Mouse (Mus musculus) G1E (cell line): Measurements from ENCODE around the gene Plpp7. TPM values are rescaled to one million over a fixed set of nuclear protein-coding genes. Genes with fewer than 3 reads are reported as not detected.

Experiments used
- ATAC-seq: 2 replicates; pipeline ENCODE4 v1.8.0; 2016; ENCODE audit warnings: mild to moderate bottlenecking; ENCODE audit not compliant: insufficient number of reproducible peaks, poor library complexity, low FRiP score, severe bottlenecking; ENCODE audit errors: extremely low read depth
- DNase-seq: peaks from one replicate; pipeline ENCODE4 v3.0.0; 2012; ENCODE audit warnings: low spot score
- H3K27me3 ChIP-seq: 2 replicates; pipeline ENCODE4 v1.6.1; 2012; ENCODE audit warnings: mild to moderate bottlenecking, low read length, inconsistent platforms; ENCODE audit not compliant: insufficient read depth
- H3K36me3 ChIP-seq: replicated peaks from 2 replicates; pipeline ENCODE3; 2012; ENCODE audit warnings: mild to moderate bottlenecking, inconsistent platforms
- H3K4me1 ChIP-seq: 2 replicates; pipeline ENCODE4 v1.6.1; 2012; ENCODE audit warnings: low read depth, low read length, inconsistent platforms, mixed read lengths; ENCODE audit not compliant: insufficient read depth
- H3K4me3 ChIP-seq: 2 replicates; pipeline ENCODE4 v1.5.1; 2012; ENCODE audit warnings: low read depth, mild to moderate bottlenecking, inconsistent platforms, low read length, moderate library complexity, mixed read lengths
- H3K9me3 ChIP-seq: replicated peaks from 2 replicates; pipeline ENCODE4 v1.6.1; 2012; ENCODE audit warnings: inconsistent platforms
- CTCF ChIP-seq: IDR thresholded peaks from 2 replicates; pipeline ENCODE4 v1.5.1; 2012; ENCODE audit warnings: low read depth, low read length, inconsistent platforms, mixed read lengths
- GATA1 ChIP-seq: IDR thresholded peaks from 2 replicates; pipeline ENCODE4 v1.6.1; 2012; ENCODE audit warnings: borderline replicate concordance, low read length, inconsistent platforms, mixed read lengths
- GATA2 ChIP-seq: IDR thresholded peaks from 2 replicates; pipeline ENCODE4 v1.6.1; 2012; ENCODE audit warnings: low read depth, low read length, inconsistent platforms, borderline replicate concordance
- POLR2AphosphoS5 ChIP-seq: IDR thresholded peaks from 2 replicates; pipeline ENCODE4 v1.6.1; 2012; ENCODE audit warnings: low read depth, low read length, inconsistent platforms; ENCODE audit not compliant: insufficient replicate concordance
- TAL1 ChIP-seq: conservative IDR thresholded peaks from 2 replicates; pipeline ENCODE4 v1.6.1; 2012; ENCODE audit warnings: low read depth, low read length, inconsistent platforms, mixed read lengths
- polyA plus RNA-seq: library from polyadenylated mRNA; stranded (reverse); fragments of >175 nt; gene quantifications from 2 replicates; pipeline ENCODE4 v1.2.3, GENCODE M21; 2012
- total RNA-seq, 2 experiments: library from RNA; stranded (forward) in 1 of 2; stranded (reverse) in 1 of 2; fragments of 200-1000 nt in 1 of 2; fragments of >200 nt in 1 of 2; fragmentation: Nextera tagmentation in 1 of 2; gene quantifications; 2 replicates each; pipeline ENCODE4 v1.2.3; 2014 to 2017

Plpp7 gene
- total and polyA plus RNA-seq, 3 experiments: 0.44 TPM; not detected in 1

DNA sequence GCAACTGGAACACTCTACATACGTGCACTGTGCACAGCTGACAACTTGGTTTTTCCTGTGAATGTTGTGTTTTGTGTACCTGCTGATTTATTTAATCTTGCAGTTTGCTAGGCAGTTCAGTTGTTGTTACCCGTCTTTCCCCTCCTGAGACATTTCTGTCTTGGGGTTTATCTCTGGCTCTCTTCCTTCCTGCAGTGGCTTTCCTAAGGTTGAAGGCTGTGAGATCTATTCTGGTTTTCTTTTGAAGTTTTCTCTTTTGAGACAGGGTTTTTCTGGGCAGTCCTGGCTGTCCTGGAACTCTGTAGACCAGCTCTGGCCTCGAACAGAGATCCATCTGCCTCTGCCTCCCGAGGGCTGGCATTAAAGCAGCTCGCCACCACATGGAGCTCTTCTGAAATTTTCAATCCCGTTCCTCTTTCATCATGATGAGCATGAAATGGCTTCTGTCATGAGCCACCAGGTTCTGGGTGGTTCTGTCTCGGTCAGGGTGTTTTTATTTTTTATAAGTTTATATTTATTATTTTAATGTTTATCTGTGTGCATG lies 59.7 kb downstream of the Plpp7 start:
- Histone ChIP-seq H3K4me1 (peaks cover 68% of the 10 kb centered on the region), H3K4me3 (no peak overlapping the region; the same call in 1 of the 2 replicates), H3K27me3 (no peaks in the 10 kb centered on the region), H3K9me3 (no peaks in the 10 kb centered on the region), H3K36me3 (peaks cover 60% of the 10 kb centered on the region)
- no peak for DNase-seq
- ATAC-seq: no peak
- TF ChIP-seq POLR2AphosphoS5 (no peak), TAL1 (no peak), GATA1 (no peak), CTCF (no peak), GATA2 (no peak)

DNA sequence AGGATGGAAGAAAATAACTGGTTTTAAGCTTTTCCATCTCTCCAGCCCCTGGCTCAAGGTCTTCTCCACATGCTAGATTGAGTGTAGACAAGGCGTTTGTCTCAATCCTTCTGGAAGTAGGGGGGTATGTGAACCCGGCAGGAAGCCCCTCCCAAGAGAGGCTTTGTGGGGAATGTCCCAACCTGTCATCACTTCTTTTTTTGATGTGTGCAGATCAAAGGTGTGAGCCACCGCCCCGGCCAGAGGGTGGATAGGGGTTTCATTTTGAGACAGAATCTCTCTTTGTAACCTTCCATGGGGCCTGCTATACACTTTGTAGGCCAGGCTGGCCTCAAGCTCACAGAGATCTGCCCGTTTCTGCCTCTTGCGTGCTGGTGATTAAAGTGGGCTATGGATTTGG lies 60.3 kb downstream of the Plpp7 start:
- DNase-seq (no peak), ATAC-seq (no peak)
- no peak for TF ChIP-seq GATA1
- TF ChIP-seq CTCF: no peak
- TF ChIP-seq POLR2AphosphoS5: no peak
- no peak for TF ChIP-seq TAL1
- no peak for TF ChIP-seq GATA2
- peaks cover 66% of the 10 kb centered on the region for H3K36me3 ChIP-seq
- peaks cover 67% of the 10 kb centered on the region for H3K4me1 ChIP-seq
- H3K9me3 ChIP-seq: no peaks in the 10 kb centered on the region
- H3K4me3 ChIP-seq: no peak overlapping the region
- H3K27me3 ChIP-seq: no peaks in the 10 kb centered on the region

DNA sequence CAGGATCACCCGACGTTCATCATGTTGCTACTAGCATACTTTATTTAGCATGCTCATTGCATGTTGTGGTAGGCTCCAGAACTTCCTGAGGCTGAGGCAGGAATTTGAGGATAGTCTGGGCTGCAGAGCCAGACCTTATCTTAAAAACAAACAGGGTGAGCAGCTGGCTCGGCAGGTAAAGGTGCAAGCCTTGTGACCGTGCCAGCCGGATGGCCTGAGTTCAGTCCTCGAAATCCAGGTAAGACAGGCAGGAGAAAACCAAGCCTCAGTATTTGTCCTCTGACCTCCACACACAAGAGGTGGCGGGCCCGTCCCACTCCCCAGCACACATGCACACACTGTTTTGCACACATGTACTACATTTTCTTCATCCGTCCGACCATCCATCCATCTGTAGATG lies 61.3 kb downstream of the Plpp7 start:
- H3K27me3 ChIP-seq: no peaks in the 10 kb centered on the region
- H3K36me3 ChIP-seq: peaks cover 74% of the 10 kb centered on the region
- DNase-seq (no peak), ATAC-seq (no peak)
- H3K4me1 ChIP-seq: peaks cover 72% of the 10 kb centered on the region
- no peaks in the 10 kb centered on the region for H3K9me3 ChIP-seq
- TF ChIP-seq TAL1 (no peak), GATA1 (no peak), POLR2AphosphoS5 (no peak), CTCF (no peak), GATA2 (no peak)
- H3K4me3 ChIP-seq: no peak overlapping the region

DNA sequence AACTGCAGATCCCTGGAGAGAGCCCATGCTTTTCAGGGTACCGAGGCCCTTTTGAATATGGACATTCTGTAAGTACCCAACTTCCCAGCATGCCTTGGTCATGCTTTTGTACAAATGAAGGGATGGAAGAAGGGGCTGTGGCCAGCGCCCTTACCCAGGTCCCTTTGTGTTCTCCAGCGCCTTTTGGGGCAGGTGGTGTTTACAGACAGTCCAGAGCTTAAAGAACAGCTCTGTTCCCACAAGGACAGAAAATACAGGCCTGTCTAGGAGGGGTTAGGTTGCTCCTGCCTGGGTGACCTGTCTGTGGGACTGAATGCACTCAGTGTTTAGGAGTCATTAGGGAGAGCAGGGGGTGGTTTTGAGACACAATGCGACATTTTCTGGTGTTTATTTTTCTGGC lies 62.0 kb downstream of the Plpp7 start:
- Histone ChIP-seq H3K27me3 (no peaks in the 10 kb centered on the region), H3K36me3 (peaks cover 78% of the 10 kb centered on the region), H3K9me3 (no peaks in the 10 kb centered on the region), H3K4me1 (peaks cover 73% of the 10 kb centered on the region), H3K4me3 (no peak overlapping the region)
- TF ChIP-seq CTCF (no peak), GATA2 (no peak), POLR2AphosphoS5 (no peak), TAL1 (no peak), GATA1 (no peak)
- no peak for ATAC-seq
- DNase-seq: no peak

DNA sequence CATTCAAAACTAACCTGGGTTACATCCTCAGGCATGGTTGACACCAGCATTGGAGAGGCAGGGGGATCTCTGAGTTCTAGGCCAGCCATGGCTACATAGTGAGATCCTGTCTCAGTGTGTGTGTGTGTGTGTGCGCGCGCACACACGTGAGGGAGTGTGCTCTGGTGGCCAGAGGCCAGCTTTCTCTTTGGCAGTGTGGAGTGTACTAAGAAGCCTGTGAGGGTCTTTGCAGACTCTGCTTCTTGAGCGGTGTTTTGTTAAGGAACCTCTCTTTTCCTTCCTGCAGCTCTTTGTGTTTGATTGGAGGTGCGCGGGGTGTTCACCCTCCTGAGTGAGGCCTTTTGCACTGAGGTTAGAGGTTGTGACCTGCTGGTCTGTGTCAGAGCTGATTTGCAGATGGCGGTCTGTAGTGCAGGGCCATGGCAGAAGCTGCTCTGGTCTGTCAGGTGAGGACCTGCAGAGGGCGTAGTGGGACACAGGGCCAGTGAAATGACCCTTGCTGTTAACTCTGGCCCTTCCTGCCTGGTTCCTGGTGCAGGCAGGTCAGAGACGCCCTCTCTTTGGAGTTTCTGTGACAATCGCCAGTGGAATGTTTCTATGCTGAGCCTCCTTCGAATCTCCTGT lies 63.4 kb downstream of the Plpp7 start:
- Histone ChIP-seq H3K36me3 (peaks cover 86% of the 10 kb centered on the region), H3K4me1 (peaks cover 72% of the 10 kb centered on the region), H3K4me3 (no peak overlapping the region), H3K9me3 (no peaks in the 10 kb centered on the region), H3K27me3 (no peaks in the 10 kb centered on the region)
- TF ChIP-seq GATA2: no peak
- TF ChIP-seq POLR2AphosphoS5: no peak
- no peak for TF ChIP-seq TAL1
- TF ChIP-seq CTCF: no peak
- ATAC-seq (no peak), DNase-seq (no peak)

Other genes with a start within 250 kb of the Plpp7 start
- not detected in 2 replicates for gene Fibcd1, start 249.5 kb upstream of the Plpp7 start, total RNA-seq (2014; fragmentation: Nextera tagmentation)
- 0.11 TPM in 1 of 2 replicates, not detected in the other for gene Fibcd1, start 249.5 kb upstream of the Plpp7 start, total RNA-seq (2017)
- gene Fibcd1, start 249.5 kb upstream of the Plpp7 start, polyA plus RNA-seq: not detected in 2 replicates
- gene Lamc3, start 208.2 kb upstream of the Plpp7 start, total RNA-seq (2014; fragmentation: Nextera tagmentation): not detected in 2 replicates
- gene Lamc3, start 208.2 kb upstream of the Plpp7 start, total RNA-seq (2017): not detected in 2 replicates
- not detected in 2 replicates for gene Lamc3, start 208.2 kb upstream of the Plpp7 start, polyA plus RNA-seq
- gene Aif1l, start 145.4 kb upstream of the Plpp7 start, total RNA-seq (2014; fragmentation: Nextera tagmentation): not detected in 2 replicates
- 0.22 and 0.23 TPM in 2 replicates for gene Aif1l, start 145.4 kb upstream of the Plpp7 start, total RNA-seq (2017)
- gene Aif1l, start 145.4 kb upstream of the Plpp7 start, polyA plus RNA-seq: not detected in 2 replicates
- gene Nup214, start 121.1 kb upstream of the Plpp7 start, total RNA-seq (2014; fragmentation: Nextera tagmentation): 90.8 and 103 TPM in 2 replicates
- gene Nup214, start 121.1 kb upstream of the Plpp7 start, total RNA-seq (2017): 49.4 and 55.5 TPM in 2 replicates
- 20.2 and 33.1 TPM in 2 replicates for gene Nup214, start 121.1 kb upstream of the Plpp7 start, polyA plus RNA-seq
- 21.7 and 24.7 TPM in 2 replicates for gene Fam78a, start 10.7 kb upstream of the Plpp7 start, total RNA-seq (2014; fragmentation: Nextera tagmentation)
- gene Fam78a, start 10.7 kb upstream of the Plpp7 start, total RNA-seq (2017): 25.3 and 27.4 TPM in 2 replicates
- 49.2 and 54.5 TPM in 2 replicates for gene Fam78a, start 10.7 kb upstream of the Plpp7 start, polyA plus RNA-seq
- 147 and 160 TPM in 2 replicates for gene Prrc2b, start 55.6 kb downstream of the Plpp7 start, total RNA-seq (2014; fragmentation: Nextera tagmentation)
- gene Prrc2b, start 55.6 kb downstream of the Plpp7 start, total RNA-seq (2017): 16.0 and 17.1 TPM in 2 replicates
- gene Prrc2b, start 55.6 kb downstream of the Plpp7 start, polyA plus RNA-seq: 90.5 and 103 TPM in 2 replicates
- 25.8 and 31.8 TPM in 2 replicates for gene Pomt1, start 141.1 kb downstream of the Plpp7 start, total RNA-seq (2014; fragmentation: Nextera tagmentation)
- gene Pomt1, start 141.1 kb downstream of the Plpp7 start, total RNA-seq (2017): 15.0 and 17.7 TPM in 2 replicates
- gene Pomt1, start 141.1 kb downstream of the Plpp7 start, polyA plus RNA-seq: 12.3 and 12.8 TPM in 2 replicates
- gene Uck1, start 164.6 kb downstream of the Plpp7 start, total RNA-seq (2014; fragmentation: Nextera tagmentation): 26.1 and 50.0 TPM in 2 replicates
- gene Uck1, start 164.6 kb downstream of the Plpp7 start, total RNA-seq (2017): 41.7 and 42.5 TPM in 2 replicates
- gene Uck1, start 164.6 kb downstream of the Plpp7 start, polyA plus RNA-seq: 53.2 and 56.1 TPM in 2 replicates
- 19.5 and 24.5 TPM in 2 replicates for gene Golga2, start 191.9 kb downstream of the Plpp7 start, total RNA-seq (2014; fragmentation: Nextera tagmentation)
- gene Golga2, start 191.9 kb downstream of the Plpp7 start, total RNA-seq (2017): 35.2 and 35.6 TPM in 2 replicates
- gene Golga2, start 191.9 kb downstream of the Plpp7 start, polyA plus RNA-seq: 20.8 and 24.3 TPM in 2 replicates
- 150 and 164 TPM in 2 replicates for gene Swi5, start 192.5 kb downstream of the Plpp7 start, total RNA-seq (2014; fragmentation: Nextera tagmentation)
- gene Swi5, start 192.5 kb downstream of the Plpp7 start, total RNA-seq (2017): 482 and 488 TPM in 2 replicates
- 351 and 432 TPM in 2 replicates for gene Swi5, start 192.5 kb downstream of the Plpp7 start, polyA plus RNA-seq